Mouse (Mus musculus): Measurements from ENCODE around the gene Repin1.
A peak's percentile ranks its signal among the peaks of the same experiment; 100 is the strongest.
"Not testable (repeated sequence)": the region's sequence is repeated elsewhere in the genome, so short reads cannot be mapped to it uniquely, and the experiment has no call there.

The Repin1 gene

DNA sequence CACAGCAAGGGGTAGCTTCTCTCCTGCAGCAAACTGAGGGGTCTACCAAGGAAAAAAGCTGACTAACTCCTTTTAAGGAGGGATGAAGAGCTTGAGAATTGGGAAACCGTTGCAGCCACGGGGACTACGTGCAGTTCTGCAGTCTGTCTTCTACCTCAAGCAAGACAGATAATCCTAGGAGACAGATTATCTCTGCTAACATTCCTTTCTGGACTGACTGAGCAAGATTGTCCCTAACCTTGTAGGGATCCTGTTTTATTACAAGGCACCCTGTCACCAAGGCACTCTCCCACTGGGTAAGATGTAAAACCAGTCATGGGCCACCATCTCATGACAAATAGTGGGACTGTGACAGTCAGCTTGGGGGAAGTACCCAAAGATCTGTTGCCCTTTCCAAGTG is 12.4 kb upstream of the Repin1 start:
- no peak for DNase-seq

- DNase-seq = peak; percentile 65
These were observed 11.6 kb upstream of the Repin1 start for GRCm38 (mm10) chr6:48582037-48582436.

- no peak for DNase-seq
These were observed 4.4 kb upstream of the Repin1 start, which contains the start of gene Gm45021 for GRCm38 (mm10) chr6:48589194-48589750. TSS of gene Gm45021 (plus strand) at chr6:48589610.

DNA sequence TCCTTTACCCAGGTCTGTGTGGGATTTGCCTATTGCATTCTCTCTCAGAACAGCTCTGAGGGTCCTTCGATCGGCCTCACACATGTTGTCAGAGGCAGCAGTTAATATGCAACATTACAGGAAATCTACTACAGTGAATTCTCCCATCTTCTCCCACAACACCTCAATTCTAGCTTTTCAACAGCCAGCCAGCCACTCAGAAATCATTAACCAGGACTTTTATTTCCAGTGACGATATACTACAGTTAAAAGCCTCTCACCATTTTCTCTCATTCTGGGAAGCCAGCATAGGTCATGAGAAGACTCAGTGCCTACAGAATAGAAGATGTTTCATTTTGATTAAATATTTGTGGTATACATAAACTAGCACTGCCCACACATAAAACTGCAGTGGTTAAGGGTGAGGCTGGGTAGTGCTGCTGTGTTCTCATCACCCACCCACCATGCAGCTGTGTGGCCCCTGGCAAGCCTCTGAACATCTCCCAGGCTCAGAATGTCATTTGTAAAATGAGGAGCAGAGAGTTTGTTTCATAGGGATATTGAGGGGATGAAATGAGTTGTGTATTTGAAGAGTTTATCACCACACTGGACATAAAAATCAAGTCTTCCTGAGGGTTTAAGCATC is 2.4 kb upstream of the Repin1 start:
- no peak for DNase-seq

DNA sequence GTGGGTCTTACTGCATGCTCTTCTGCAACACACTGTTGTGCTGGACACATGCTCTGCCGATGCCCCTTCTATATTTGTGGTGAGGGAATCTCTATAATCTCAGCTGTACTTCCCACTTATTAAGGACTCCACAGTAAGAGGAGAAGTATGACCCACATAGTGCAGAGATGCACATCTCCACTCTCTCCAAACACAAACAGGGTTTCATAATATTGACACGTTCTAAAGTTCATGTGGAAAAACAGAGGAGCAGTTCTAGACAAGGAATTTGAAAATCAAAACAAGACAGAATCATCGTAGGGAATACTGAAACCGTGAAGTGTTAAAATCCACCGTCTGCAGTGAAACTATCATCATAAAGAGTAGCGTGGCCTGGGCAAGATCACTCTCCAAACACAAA is 1.8 kb upstream of the Repin1 start:
- DNase-seq = no peak

DNA sequence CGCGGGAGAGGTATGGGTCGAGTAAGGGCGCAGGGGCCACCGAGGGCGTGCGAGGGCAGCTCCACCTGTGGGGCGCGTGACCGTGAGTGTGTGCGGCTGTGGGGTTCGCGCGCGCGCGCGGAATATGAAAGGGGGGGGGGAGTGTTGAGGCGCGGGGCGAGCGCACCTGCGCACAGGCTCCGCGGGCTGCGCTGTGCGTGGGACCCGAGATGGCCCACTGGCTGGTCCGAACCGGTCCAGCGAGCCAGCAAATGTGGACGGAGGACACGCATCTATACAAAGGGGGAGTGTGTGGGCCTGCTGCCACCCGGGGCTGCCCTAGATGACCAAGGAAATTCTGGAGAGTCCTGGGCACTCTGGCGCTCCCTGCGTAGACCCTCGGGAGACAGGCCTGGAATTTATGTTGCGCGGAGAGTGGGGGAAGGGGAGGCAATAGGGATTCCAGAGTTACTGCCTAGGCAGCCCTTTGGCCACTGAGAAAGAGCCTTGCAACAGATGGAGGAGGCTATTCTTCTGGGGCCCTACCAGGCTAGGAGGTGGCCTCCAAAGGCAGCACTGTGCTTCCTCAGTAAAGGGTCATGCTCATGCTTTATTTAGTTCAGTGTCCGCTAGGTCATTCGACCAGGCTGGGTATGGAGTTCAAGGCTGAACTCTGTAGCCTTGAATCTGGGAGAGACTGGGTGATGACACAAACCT is 508 bp downstream of the Repin1 start:
- DNase-seq = peak; percentile 34

DNA sequence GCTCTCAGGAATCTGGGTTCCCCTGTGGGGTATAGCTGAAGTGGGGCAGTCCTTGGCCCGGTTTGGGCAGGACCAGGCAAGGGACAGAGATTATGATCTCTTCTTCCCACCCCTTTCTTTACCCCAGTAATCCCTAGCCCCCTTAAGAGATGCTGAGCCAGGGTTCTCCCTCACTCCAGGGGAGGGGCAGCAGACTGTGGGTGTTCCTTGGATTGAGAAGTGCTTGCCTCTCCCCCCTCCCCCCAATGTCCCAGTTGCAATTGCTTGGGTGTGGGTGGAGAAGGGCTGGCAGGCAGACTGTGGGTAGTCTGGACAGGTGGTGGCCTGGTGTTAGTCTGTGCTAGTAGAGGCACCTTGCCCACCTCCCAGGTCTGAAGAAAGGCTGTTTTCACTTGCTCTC is 1.6 kb downstream of the Repin1 start:
- DNase-seq = no peak

DNA sequence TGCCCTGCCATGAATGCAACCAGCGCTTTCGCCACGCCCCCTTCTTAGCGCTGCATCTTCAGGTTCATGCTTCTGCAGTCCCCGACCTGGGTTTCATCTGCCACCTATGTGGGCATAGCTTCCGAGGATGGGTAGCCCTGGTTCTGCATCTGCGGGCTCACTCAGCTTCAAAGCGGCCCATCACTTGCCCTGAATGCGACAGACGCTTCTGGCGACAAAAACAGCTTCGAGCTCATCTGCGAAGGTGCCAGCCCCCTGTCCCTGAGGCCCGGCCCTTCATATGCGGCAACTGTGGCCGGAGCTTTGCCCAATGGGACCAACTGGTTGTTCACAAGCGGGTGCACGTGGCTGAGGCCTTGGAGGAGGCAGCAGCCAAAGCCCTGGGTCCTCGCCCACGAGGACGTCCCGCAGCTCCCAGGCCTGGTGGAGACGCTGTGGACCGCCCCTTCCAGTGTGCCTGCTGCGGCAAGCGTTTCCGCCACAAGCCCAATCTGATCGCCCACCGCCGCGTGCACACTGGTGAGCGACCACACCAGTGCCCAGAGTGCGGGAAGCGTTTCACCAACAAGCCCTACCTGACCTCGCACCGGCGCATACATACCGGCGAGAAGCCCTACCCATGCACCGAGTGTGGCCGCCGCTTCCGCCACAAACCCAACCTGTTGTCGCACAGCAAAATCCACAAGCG is 3.0 kb downstream of the Repin1 start:
- DNase-seq = no peak

GRCm38 (mm10) chr6:48597233-48597625 is 3.5 kb downstream of the Repin1 start:
- DNase-seq = no peak

DNA sequence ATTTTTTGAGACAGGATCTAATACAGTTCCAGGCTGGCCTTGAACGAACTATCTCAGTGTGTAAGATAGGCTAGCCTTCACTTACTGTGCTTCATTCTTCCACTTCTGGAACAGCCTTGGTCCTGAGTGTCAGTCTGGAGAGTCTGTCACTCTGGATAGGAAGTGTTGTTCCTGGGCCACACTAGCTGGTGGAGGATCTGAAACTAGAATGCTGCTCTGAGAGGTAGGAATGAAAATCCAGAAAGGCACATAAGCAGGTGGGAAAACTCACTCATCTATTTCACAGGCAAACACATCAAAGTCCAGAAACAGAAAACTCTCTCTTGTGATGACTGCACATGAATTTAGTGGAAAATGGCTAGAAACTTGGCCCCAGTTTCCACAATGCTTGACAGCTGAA is 6.9 kb downstream of the Repin1 start:
- no peak for DNase-seq

DNA sequence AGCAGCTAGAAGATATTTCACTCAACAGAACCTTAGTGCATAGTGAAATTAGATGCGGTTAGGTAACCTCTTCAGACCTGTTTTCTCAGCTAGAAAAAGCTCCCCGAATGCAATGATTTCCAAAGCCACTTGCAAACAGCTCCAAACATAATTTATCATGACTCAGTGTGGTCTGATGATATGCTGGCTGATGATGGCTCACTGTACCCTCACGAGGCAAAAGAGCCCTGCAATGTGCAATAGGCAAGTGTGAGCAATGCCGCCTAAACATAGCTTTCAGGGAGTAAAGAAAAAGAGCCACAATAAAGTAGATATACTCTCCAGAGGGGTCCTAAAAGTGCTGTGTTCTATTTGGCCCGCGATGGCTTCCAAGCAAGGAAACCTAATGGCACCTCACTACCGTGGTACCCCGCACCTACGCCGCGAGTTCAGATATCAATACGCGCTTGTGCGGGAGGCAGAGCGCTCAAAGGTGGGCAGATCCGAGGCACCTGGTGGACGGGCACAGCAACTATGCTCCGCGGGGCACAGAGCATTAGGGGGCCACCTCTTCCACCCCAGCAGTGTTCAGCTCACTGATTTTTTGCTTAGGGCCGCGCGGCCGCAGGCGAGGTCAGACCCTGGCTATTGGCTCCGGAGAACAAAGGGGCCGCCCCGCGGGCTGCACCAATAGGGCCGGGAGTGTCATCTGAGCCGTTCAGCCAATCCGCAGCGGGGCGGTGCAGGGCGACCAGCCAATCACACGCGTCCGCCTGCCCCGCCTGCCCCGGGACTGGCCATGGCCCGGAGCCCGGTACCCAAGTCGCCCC is 7.8 kb downstream of the Repin1 start, which contains the start of gene Zfp775:
Gene Zfp775, plus strand, starts transcription at position 793 of the 809 bp plus-strand sequence.
- peak; percentile 96 for DNase-seq

GRCm38 (mm10) chr6:48602080-48602741 is 8.5 kb downstream of the Repin1 start:
- peak; percentile 37 for DNase-seq

DNA sequence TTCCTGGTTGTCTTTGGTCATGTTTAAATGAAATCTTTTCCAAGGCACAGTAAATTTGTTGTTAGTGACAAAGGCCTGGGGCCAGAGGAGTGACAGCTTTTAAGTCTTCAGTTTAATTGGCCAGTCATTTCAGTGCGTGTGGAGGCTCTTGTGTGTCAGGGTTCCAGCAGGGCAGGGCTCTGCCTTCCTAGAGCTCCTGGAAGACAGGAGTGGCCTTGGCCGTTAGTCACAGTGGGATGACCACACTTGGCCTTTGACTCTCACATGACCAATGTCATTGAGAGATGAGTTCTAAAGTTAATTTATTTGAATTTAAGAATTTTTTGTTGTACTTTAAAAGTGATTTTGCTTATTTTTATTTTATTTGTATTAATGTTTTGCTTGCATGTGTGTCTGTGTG is 14.4 kb downstream of the Repin1 start:
- no peak for DNase-seq

GRCm38 (mm10) chr6:48609512-48609911 is 15.8 kb downstream of the Repin1 start:
- DNase-seq = no peak

GRCm38 (mm10) chr6:48610657-48611056 is 17.0 kb downstream of the Repin1 start:
- no peak for DNase-seq

GRCm38 (mm10) chr6:48613464-48613863 is 19.8 kb downstream of the Repin1 start:
- DNase-seq = no peak

- no peak for DNase-seq
These were observed 21.1 kb downstream of the Repin1 start for GRCm38 (mm10) chr6:48614756-48615155.

DNA sequence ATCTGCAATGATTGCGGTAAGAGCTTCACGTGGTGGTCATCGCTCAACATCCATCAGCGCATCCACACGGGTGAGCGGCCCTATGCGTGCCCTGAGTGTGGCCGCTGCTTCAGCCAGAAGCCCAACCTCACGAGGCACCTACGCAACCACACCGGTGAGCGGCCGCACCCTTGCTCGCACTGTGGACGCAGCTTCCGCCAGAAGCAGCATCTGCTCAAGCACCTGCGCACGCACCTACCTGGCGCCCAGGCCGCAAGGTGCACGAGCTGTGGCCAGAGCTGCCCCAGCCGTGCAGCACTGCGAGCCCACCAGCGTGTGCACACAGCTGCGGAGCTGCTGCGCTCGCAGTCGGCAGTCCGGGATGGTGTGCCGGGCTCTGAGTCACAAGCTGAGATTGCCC is 26.3 kb downstream of the Repin1 start:
- no peak for DNase-seq

GRCm38 (mm10) chr6:48622186-48622843 is 28.6 kb downstream of the Repin1 start:
- not testable (repeated sequence) for DNase-seq

DNA sequence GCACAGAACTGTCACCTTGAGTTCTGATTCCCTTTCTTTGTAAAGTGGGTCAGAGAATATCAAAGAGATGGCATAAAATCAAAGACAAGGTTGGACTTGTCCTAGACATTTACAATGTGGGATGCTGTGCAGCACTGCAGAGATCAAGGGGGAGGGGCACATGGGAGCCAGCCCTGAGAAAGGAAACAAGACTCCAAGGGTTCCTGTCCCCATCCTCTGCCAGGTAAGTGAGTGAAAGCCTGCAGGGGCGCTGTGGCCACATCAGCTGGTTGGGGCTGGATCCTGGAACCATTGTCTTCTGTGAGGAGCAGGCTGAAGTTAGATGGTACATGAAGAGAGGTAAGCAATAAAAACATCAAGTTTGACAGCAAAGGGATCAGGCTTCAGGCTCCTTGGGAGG is 29.8 kb downstream of the Repin1 start:
- DNase-seq = no peak

DNA sequence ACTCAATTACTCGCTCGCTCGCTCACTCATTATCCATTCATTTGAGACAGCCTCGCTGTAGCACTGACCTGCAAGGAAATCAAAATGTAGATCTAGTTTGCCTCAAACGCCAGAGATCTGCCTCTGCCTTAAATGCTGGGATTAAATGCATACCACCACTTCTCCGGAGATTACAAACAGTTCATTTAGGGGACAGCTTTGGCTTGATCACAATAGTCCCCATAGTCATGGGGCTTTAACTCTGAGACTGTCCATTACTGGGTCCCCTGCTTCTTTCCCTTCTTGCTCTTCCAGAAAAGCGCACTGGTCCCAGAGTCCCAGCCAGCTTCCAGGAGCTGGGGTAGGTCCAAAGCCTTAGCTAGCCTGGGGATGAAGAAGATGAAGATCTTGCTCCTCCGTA is 32.8 kb downstream of the Repin1 start, which contains the start of gene AI854703:
Gene AI854703, plus strand, starts transcription at position 301 of the 400 bp plus-strand sequence.
- DNase-seq = no peak

- peak; percentile 16 for DNase-seq
These were observed 33.3 kb downstream of the Repin1 start for GRCm38 (mm10) chr6:48626984-48627383.
